Mouse (Mus musculus) heart, postnatal 0 days (tissue): ENCODE measurements around the gene Clp1.

Source experiments
- CTCF ChIP-seq: IDR thresholded peaks from 2 replicates; pipeline ENCODE4 v1.5.1; 2016; ENCODE audit warnings: antibody characterized with exemption, control low read depth, low read depth
- EP300 ChIP-seq: IDR thresholded peaks from 2 replicates; pipeline ENCODE4 v1.6.1; 2016; ENCODE audit warnings: antibody characterized with exemption, low read depth

- no peak for TF ChIP-seq CTCF
- TF ChIP-seq EP300: no peak
Measured at GRCm38 (mm10) chr2:84723856-84724255, 3.3 kb downstream of the Clp1 start.
